Mouse (Mus musculus): ENCODE measurements at regions not wholly inside any gene's neighbourhood (a gene's known extent, or its start where the extent isn't known, plus 50 kb on each side); places are given as distances from the start of the nearest gene placed in this dataset.

DNA sequence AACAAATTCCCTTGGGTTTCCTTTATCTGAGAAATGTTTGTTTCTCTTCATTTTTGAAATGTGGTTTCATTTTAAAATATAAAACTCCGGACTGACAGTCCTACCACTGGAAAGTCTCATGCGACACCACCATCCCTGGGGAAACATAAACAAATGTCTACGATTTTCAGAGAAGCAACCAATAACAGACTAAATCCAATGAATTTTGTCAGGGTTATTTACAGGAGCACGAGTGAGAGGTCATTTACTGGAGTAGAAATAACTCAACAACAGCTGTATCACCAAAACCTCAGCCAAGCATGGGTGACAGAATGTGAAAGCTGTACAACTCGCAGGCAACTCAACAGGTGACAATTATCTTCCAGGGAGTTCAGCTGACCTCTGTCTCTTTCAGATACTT, 200.5 kb downstream of the Fam76b start:
- TF ChIP-seq POLR2A (IDR thresholded peaks at IDR 0.05; ENCODE audit: insufficient read depth, low read depth, low read length) (no peak), CTCF (IDR thresholded peaks at IDR 0.05; ENCODE audit: insufficient read depth, low read depth, low read length) (no peak)
- Histone ChIP-seq H3K4me1 (ENCODE audit: control insufficient read depth, insufficient read depth, low read length) (no peaks in the 10 kb centered on the region), H3K27ac (ENCODE audit: insufficient read depth, low read depth, low read length) (no peak overlapping the region), H3K4me3 (ENCODE audit: insufficient read depth, low read depth, low read length) (no peak overlapping the region)
- 89% methylated on average over 5 of the region's 5 CpGs for WGBS

DNA sequence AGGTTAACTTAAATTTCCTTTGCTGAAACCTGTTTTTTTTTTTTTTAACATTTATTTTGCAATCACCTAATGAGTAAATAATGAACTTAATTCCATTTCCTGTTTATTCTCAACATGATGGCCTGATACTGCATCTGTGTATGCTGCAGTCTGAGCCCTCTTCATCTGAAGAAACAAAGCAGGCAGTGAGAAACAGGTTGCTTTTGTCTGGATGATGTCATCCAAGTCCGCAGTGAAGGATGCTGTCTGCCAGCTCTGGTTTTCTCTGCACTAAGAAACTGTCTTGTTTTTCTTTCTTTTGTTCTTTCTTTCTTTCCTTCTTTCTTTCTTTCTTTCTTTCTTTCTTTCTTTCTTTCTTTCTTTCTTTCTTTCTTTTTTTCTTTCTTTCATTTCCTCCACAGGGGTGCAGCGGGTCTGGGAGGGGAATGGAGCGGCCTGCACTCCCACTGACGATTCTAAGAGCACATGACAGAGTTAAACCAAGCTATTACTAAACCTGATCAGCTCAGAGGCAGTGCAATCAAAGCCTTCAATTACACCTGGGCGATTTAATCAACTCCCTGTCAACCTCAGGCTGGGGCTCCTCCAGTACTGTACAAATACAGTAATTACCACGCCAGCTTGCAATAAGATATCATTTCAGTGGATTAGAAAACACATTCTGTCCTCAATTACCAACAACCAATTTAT, 204.0 kb downstream of the Fam76b start:
- no peak overlapping the region for H3K4me3 ChIP-seq (ENCODE audit: insufficient read depth, low read depth, low read length)
- WGBS: 50% methylated on average over 6 of the region's 6 CpGs
- no peaks in the 10 kb centered on the region for H3K4me1 ChIP-seq (ENCODE audit: control insufficient read depth, insufficient read depth, low read length)
- TF ChIP-seq POLR2A (IDR thresholded peaks at IDR 0.05; ENCODE audit: insufficient read depth, low read depth, low read length) (no peak), CTCF (IDR thresholded peaks at IDR 0.05; ENCODE audit: insufficient read depth, low read depth, low read length) (no peak)
- no peak overlapping the region for H3K27ac ChIP-seq (ENCODE audit: insufficient read depth, low read depth, low read length)

DNA sequence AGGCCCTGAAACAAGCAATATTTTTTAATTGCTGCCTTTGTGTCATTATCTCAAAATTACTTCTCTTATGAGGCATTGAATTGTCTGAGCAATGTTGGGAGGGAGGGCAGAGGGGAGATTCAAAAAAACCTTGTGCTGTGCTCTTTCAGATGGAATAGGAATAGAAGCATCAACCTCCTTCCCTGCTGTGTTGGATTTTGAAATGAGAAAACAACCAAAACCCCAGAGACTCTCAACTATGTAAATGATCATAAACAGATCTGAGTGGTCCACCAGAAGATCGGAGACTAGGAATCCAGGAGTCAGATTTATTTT, 204.5 kb downstream of the Fam76b start:
- no peak overlapping the region for H3K27ac ChIP-seq (ENCODE audit: insufficient read depth, low read depth, low read length)
- no peak overlapping the region for H3K4me3 ChIP-seq (ENCODE audit: insufficient read depth, low read depth, low read length)
- H3K4me1 ChIP-seq (ENCODE audit: control insufficient read depth, insufficient read depth, low read length): no peaks in the 10 kb centered on the region
- 69% methylated on average over 1 of the region's 1 CpGs for WGBS
- no peak for TF ChIP-seq CTCF (IDR thresholded peaks at IDR 0.05; ENCODE audit: insufficient read depth, low read depth, low read length)
- TF ChIP-seq POLR2A (IDR thresholded peaks at IDR 0.05; ENCODE audit: insufficient read depth, low read depth, low read length): no peak

DNA sequence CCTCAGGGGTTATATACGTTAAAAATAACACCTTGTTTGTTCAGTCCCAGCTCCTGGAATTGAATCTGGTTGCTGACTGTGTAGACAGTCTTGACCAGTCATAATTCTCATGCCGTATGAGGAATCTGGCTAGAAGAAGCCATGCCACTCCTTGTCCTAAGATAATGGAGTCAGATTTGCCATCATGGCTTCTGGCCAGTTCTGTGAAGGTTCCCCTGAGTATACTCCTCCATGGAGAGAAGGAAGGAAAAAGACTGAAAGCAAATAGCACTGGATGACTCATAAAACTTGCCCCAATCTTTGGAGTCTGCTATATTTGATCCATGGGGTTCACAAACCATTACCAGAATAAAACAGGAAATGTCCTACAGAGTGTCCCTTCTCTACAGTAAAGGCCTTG, 208.0 kb downstream of the Fam76b start:
- Histone ChIP-seq H3K4me1 (ENCODE audit: control insufficient read depth, insufficient read depth, low read length) (no peaks in the 10 kb centered on the region), H3K4me3 (ENCODE audit: insufficient read depth, low read depth, low read length) (no peak overlapping the region), H3K27ac (ENCODE audit: insufficient read depth, low read depth, low read length) (no peak overlapping the region)
- TF ChIP-seq POLR2A (IDR thresholded peaks at IDR 0.05; ENCODE audit: insufficient read depth, low read depth, low read length): no peak
- no peak for TF ChIP-seq CTCF (IDR thresholded peaks at IDR 0.05; ENCODE audit: insufficient read depth, low read depth, low read length)
- 91% methylated on average over 2 of the region's 2 CpGs for WGBS

DNA sequence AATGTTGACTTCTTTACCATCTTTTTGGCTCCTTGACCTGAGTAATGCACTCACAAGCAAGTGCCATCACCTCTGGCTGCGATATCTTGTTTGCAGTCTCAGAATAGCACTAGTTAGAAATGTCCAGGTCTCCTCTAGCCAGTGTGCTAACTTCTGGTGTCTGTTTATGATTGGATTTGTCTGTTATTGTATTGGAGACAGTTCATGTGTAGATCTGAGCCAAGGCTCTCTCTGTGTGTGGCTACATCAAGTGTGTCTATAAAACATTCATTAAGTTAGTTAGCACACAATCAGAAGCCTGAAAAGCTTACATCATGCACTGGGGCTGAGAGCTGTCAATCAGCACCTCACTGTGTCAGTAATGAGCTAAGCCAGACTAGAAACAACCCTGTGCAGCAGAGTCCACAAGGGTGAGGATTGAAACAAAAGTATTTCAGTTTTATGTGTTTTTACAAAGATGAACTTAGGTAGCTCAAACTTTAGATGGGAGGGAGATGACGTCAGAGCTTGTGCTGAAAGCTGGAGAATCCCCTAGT, 214.5 kb downstream of the Fam76b start:
- WGBS: 69% methylated on average over 2 of the region's 2 CpGs
- H3K27ac ChIP-seq (ENCODE audit: insufficient read depth, low read depth, low read length): no peak overlapping the region
- no peaks in the 10 kb centered on the region for H3K4me1 ChIP-seq (ENCODE audit: control insufficient read depth, insufficient read depth, low read length)
- no peak overlapping the region for H3K4me3 ChIP-seq (ENCODE audit: insufficient read depth, low read depth, low read length)
- TF ChIP-seq POLR2A (IDR thresholded peaks at IDR 0.05; ENCODE audit: insufficient read depth, low read depth, low read length) (no peak), CTCF (IDR thresholded peaks at IDR 0.05; ENCODE audit: insufficient read depth, low read depth, low read length) (no peak)

DNA sequence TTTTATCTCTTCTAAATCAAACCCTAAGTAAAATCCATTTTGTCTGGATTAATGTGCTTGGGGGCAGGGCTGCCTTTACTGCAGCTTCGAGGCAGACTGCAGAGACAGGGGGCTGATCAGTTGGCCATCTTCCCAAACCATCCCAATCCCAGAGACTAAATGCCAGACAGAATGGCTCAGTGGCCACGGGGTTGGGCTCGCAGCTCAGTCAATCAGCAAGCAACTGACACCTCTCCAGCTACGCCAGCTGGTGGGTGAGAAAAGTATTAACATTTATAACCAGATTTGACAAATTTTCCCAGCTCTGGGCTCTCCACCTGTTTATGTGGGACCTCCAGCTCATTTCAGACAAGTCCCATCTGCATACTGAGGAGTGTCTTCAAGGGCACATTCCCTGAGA, 220.7 kb downstream of the Fam76b start:
- H3K27ac ChIP-seq (ENCODE audit: insufficient read depth, low read depth, low read length): no peak overlapping the region
- H3K4me1 ChIP-seq (ENCODE audit: control insufficient read depth, insufficient read depth, low read length): no peaks in the 10 kb centered on the region
- TF ChIP-seq POLR2A (IDR thresholded peaks at IDR 0.05; ENCODE audit: insufficient read depth, low read depth, low read length): no peak
- TF ChIP-seq CTCF (IDR thresholded peaks at IDR 0.05; ENCODE audit: insufficient read depth, low read depth, low read length): no peak
- H3K4me3 ChIP-seq (ENCODE audit: insufficient read depth, low read depth, low read length): no peak overlapping the region
- WGBS: 62% methylated on average over 4 of the region's 4 CpGs

DNA sequence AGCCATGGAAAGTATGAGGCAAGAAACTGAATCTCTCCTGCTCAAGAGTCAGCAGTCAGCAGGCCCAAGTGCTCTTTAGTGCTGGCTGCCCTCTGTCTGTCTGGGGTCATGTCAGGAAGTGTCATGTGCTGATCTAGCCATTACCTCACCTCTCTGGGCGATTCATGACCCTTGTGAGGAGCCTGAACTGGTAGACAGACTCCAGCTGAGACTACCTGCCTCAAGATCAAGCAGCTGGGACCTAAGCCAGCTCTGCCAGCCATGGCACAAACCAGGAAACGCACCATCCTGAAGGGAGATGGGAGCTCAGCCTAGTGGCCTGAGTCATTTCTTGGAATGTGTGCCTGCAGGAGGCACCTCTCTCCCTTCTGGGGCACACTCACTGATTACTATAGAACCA, 221.2 kb upstream of the Sesn3 start:
- Histone ChIP-seq H3K4me3 (ENCODE audit: insufficient read depth, low read depth, low read length) (no peak overlapping the region), H3K4me1 (ENCODE audit: control insufficient read depth, insufficient read depth, low read length) (no peaks in the 10 kb centered on the region), H3K27ac (ENCODE audit: insufficient read depth, low read depth, low read length) (no peak overlapping the region)
- TF ChIP-seq POLR2A (IDR thresholded peaks at IDR 0.05; ENCODE audit: insufficient read depth, low read depth, low read length): no peak
- no peak for TF ChIP-seq CTCF (IDR thresholded peaks at IDR 0.05; ENCODE audit: insufficient read depth, low read depth, low read length)
- WGBS: 64% methylated on average over 2 of the region's 2 CpGs

DNA sequence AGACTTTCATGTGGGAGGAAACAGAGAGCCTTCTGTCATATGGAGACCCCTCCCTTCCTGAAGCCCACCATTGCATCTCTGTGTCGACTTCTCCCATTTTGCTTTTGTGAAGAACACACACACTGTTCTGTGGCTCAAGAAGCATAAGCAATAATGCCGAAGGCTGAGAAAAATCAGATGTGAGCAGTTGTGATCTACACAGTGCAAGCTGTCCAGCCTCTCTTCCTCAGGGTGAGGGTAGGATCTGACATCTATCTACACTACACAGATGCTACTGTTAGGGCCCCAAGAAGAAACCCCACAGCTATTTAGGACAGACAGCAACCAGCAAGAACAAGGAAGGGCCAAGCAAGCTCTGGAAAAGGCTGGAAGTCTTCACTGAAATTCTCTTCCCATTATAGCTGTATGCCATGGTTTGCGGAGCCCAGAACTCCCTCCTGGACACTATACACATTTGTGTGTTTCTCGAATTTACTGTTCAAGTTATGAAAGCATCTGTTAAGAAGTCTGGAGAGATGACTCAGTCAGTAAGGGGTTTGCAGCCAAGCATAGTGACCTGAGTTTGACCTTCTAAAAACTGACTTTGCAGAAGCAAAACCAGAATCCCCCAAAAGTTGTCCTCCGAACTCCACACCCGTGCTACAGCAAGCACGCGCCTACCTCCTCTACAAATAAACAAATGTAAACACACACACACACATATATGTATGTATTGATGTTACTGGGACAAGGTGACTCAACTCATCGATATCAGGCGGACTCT, 218.3 kb upstream of the Sesn3 start:
- no peak overlapping the region for H3K4me3 ChIP-seq (ENCODE audit: insufficient read depth, low read depth, low read length)
- H3K4me1 ChIP-seq (ENCODE audit: control insufficient read depth, insufficient read depth, low read length): no peaks in the 10 kb centered on the region
- TF ChIP-seq CTCF (IDR thresholded peaks at IDR 0.05; ENCODE audit: insufficient read depth, low read depth, low read length) (no peak), POLR2A (IDR thresholded peaks at IDR 0.05; ENCODE audit: insufficient read depth, low read depth, low read length) (no peak)
- no peak overlapping the region for H3K27ac ChIP-seq (ENCODE audit: insufficient read depth, low read depth, low read length)
- 90% methylated on average over 10 of the region's 10 CpGs for WGBS

DNA sequence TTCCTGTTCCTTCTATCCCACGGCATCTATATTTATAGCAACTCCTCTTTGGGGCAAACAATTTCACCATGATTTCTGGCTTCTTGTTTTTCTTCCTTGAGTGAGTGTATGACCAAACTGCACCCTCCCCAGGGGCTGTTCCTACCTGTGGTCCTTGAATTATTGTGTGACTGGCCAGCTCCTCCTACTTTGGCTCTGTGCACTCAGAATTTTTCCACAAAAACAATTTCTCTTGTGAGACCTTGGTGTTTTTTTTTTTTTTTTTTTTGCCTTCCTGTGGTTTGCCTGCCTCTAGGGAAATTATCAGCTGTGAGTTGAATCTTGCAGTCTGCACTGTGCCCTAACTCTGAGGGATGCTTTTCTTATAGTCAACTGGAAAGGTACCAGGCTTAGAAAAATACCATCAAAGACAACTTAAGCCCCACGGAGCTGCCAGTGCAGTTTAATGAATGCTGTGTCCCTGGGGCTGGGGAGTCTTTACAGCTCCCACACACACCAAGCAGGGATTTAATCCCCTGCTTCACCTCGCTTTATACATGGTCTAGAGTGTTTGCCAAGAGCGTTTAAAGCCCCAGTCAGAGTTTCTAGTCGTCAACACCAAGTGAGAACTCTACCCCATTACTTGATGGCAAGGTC, 216.2 kb upstream of the Sesn3 start:
- Histone ChIP-seq H3K27ac (ENCODE audit: insufficient read depth, low read depth, low read length) (0 out of 2 replicates have a peak overlapping the region, but pooled peaks have one; percentile 31), H3K4me3 (ENCODE audit: insufficient read depth, low read depth, low read length) (no peak overlapping the region), H3K4me1 (ENCODE audit: control insufficient read depth, insufficient read depth, low read length) (0 out of 2 replicates have a peak, but pooled peaks cover 2% of the 10 kb centered on the region)
- TF ChIP-seq CTCF (IDR thresholded peaks at IDR 0.05; ENCODE audit: insufficient read depth, low read depth, low read length) (no peak), POLR2A (IDR thresholded peaks at IDR 0.05; ENCODE audit: insufficient read depth, low read depth, low read length) (no peak)
- WGBS: 21% methylated on average over 5 of the region's 5 CpGs
